Mouse (Mus musculus): ENCODE results near the gene Actl11.

Gene Actl11

GRCm38 (mm10) chr9:107961351-107961762 lies 33.1 kb downstream of the Actl11 start:
- no peak for DNase-seq (ENCODE audit: low spot score in 2 of 2)

- DNase-seq (ENCODE audit: low spot score in 2 of 2) = no peak
These were observed 33.6 kb downstream of the Actl11 start for GRCm38 (mm10) chr9:107961881-107962280.

- no peak for DNase-seq (ENCODE audit: low spot score in 2 of 2)
These were observed 34.6 kb downstream of the Actl11 start for GRCm38 (mm10) chr9:107962916-107963315.

GRCm38 (mm10) chr9:107963700-107964099 lies 35.4 kb downstream of the Actl11 start:
- peak; percentile 82 to 91 for DNase-seq (ENCODE audit: low spot score in 2 of 2)

- DNase-seq (ENCODE audit: low spot score in 2 of 2) = peak in 1 of 2 experiments; percentile 13
These were observed 36.4 kb downstream of the Actl11 start for GRCm38 (mm10) chr9:107964681-107965080.

- no peak for DNase-seq (ENCODE audit: low spot score in 2 of 2)
These were observed 38.4 kb downstream of the Actl11 start for GRCm38 (mm10) chr9:107966676-107967075.

GRCm38 (mm10) chr9:107967437-107967836 lies 39.2 kb downstream of the Actl11 start:
- no peak for DNase-seq (ENCODE audit: low spot score in 2 of 2)

GRCm38 (mm10) chr9:107968531-107968930 lies 40.3 kb downstream of the Actl11 start:
- DNase-seq (ENCODE audit: low spot score in 2 of 2) = no peak

GRCm38 (mm10) chr9:107970311-107970710 lies 42.0 kb downstream of the Actl11 start:
- DNase-seq (ENCODE audit: low spot score in 2 of 2) = no peak

GRCm38 (mm10) chr9:107971690-107972541 lies 43.6 kb downstream of the Actl11 start:
- peak; percentile 61 to 78 for DNase-seq (ENCODE audit: low spot score in 2 of 2)

GRCm38 (mm10) chr9:107974491-107975171 lies 46.4 kb downstream of the Actl11 start:
- peak; percentile 56 to 58 for DNase-seq (ENCODE audit: low spot score in 2 of 2)

GRCm38 (mm10) chr9:107975399-107976386 lies 47.4 kb downstream of the Actl11 start, which contains the start of gene Uba7:
Gene Uba7, plus strand, starts transcription at chr9:107975505.
- DNase-seq (ENCODE audit: low spot score in 2 of 2) = peak; percentile 65 to 73

GRCm38 (mm10) chr9:107978815-107979214 lies 50.5 kb downstream of the Actl11 start:
- no peak for DNase-seq (ENCODE audit: low spot score in 2 of 2)

All from spleen, postnatal 10 days (tissue).